Mouse (Mus musculus): Measurements from ENCODE around the gene Klf12. TPM values are rescaled to one million over a fixed set of nuclear protein-coding genes. Genes with fewer than 3 reads are reported as not detected.

Gene Klf12
- polyA plus RNA-seq, 1 experiment, result 1.4 TPM

DNA sequence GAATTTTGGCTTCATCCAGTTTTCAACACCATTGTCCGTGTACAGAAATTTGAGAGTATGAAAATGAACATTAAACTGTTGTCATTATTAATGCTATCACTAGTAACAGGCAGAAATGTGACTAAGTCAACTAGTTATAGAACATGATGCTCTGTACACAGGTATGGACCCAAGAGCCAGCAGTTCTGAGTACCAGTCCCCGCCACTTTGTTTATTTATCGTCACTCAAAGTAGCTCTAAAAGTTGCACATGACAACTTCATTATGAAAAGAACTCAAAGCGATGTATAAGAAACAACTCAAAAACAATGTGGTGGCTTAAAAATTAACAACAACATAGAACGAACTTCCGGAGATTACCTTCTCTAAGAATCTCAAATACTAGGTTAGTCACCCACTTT, 56.8 kb downstream of the Klf12 start:
- no peak for TF ChIP-seq E2F4 (IDR thresholded peaks at IDR 0.05; ENCODE audit: insufficient read depth)
- TF ChIP-seq MYOG (IDR thresholded peaks at IDR 0.05; ENCODE audit: control insufficient read depth in 1 of 3, insufficient read depth in 1 of 3, insufficient read length in 2 of 3, low read depth in 2 of 3), result no peak
- TF ChIP-seq POLR2AphosphoS2 (IDR thresholded peaks at IDR 0.05; ENCODE audit: insufficient read length, low read depth), result no peak
- TF ChIP-seq MYOD1 (IDR thresholded peaks at IDR 0.05; ENCODE audit: control insufficient read depth in 1 of 3, insufficient read length in 2 of 3, low read depth in 2 of 3), result no peak
- no peak for TF ChIP-seq MAX (IDR thresholded peaks at IDR 0.05; ENCODE audit: low read depth)
- TF ChIP-seq SRF (IDR thresholded peaks at IDR 0.05; ENCODE audit: control insufficient read depth, insufficient read length, low read depth), result no peak
- no peak for TF ChIP-seq USF1 (IDR thresholded peaks at IDR 0.05; ENCODE audit: low read depth)
- no peak for TF ChIP-seq POLR2A (IDR thresholded peaks at IDR 0.05; ENCODE audit: insufficient read length, low read depth)
- no peak for TF ChIP-seq TCF12 (IDR thresholded peaks at IDR 0.05; ENCODE audit: insufficient read depth, poor library complexity, severe bottlenecking)
- no peak for TF ChIP-seq TCF3 (IDR thresholded peaks at IDR 0.05; ENCODE audit: insufficient read length, low read depth)
- TF ChIP-seq CEBPB (IDR thresholded peaks at IDR 0.05; ENCODE audit: insufficient read depth, poor library complexity, severe bottlenecking), result no peak
- no peak for TF ChIP-seq REST (IDR thresholded peaks at IDR 0.05; ENCODE audit: insufficient read depth, insufficient read length)
- H3K4me3 ChIP-seq, result no peak overlapping the region
- no peaks in the 10 kb centered on the region for H3K36me3 ChIP-seq (ENCODE audit: control insufficient read depth, insufficient read depth)
- no peaks in the 10 kb centered on the region for H3K27me3 ChIP-seq (ENCODE audit: control insufficient read depth, insufficient read depth, insufficient read length)
- no peak overlapping the region for H3K4me2 ChIP-seq (ENCODE audit: low read depth)
- H3ac ChIP-seq (ENCODE audit: control insufficient read depth, insufficient read length), result no peak overlapping the region
- no peaks in the 10 kb centered on the region for H3K79me2 ChIP-seq (ENCODE audit: control insufficient read depth, insufficient read depth)

DNA sequence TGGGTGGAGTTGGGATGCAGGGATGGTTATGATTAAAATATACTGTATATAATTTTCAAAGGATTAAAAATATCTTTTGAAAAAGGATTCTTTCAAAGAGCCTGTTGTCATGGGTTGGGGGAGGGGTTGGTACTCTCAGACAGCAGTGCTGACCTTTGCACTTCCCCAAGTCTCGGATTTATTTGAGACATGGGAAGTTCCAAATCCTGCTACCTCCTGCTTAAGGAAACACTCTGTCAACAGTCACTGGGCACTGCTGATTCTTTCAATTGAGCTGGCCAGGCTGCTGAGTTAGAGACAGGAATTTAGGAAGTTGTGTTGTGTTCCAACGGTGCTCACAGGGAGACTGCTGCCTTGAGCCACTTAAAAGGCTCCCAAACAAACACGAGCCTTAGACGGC, 60.3 kb downstream of the Klf12 start:
- Histone ChIP-seq H3K4me2 (ENCODE audit: low read depth) (no peak overlapping the region), H3K79me2 (ENCODE audit: control insufficient read depth, insufficient read depth) (no peaks in the 10 kb centered on the region), H3K4me3 (no peak overlapping the region), H3K36me3 (ENCODE audit: control insufficient read depth, insufficient read depth) (no peaks in the 10 kb centered on the region), H3ac (ENCODE audit: control insufficient read depth, insufficient read length) (no peak overlapping the region), H3K27me3 (ENCODE audit: control insufficient read depth, insufficient read depth, insufficient read length) (no peaks in the 10 kb centered on the region)
- TF ChIP-seq SRF (IDR thresholded peaks at IDR 0.05; ENCODE audit: control insufficient read depth, insufficient read length, low read depth), result no peak
- no peak for TF ChIP-seq MYOG (IDR thresholded peaks at IDR 0.05; ENCODE audit: control insufficient read depth in 1 of 3, insufficient read depth in 1 of 3, insufficient read length in 2 of 3, low read depth in 2 of 3)
- no peak for TF ChIP-seq POLR2A (IDR thresholded peaks at IDR 0.05; ENCODE audit: insufficient read length, low read depth)
- no peak for TF ChIP-seq REST (IDR thresholded peaks at IDR 0.05; ENCODE audit: insufficient read depth, insufficient read length)

DNA sequence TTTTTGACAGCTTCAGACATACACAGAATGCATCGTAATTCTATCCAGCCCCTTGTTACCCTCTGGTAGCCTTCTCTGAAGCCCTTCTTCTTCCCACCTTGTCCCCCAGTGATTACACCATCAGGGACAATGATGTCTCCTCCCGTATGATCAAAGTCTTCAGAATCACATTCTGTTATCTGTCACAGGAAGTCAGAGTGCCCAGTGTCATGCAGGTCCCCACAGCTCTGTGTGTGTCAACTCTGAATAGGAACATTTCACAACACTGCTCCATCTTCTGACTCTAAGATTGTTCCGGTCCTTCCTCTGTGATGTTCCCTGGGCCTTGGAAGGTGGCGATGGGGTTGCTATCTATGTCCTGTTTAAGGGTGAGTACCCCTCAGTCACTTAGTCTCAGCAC, 62.2 kb downstream of the Klf12 start:
- Histone ChIP-seq H3K36me3 (ENCODE audit: control insufficient read depth, insufficient read depth) (no peaks in the 10 kb centered on the region), H3K4me2 (ENCODE audit: low read depth) (no peak overlapping the region), H3K79me2 (ENCODE audit: control insufficient read depth, insufficient read depth) (no peaks in the 10 kb centered on the region), H3ac (ENCODE audit: control insufficient read depth, insufficient read length) (no peak overlapping the region), H3K27me3 (ENCODE audit: control insufficient read depth, insufficient read depth, insufficient read length) (no peaks in the 10 kb centered on the region), H3K4me3 (no peak overlapping the region)
- no peak for TF ChIP-seq USF1 (IDR thresholded peaks at IDR 0.05; ENCODE audit: low read depth)
- TF ChIP-seq TCF12 (IDR thresholded peaks at IDR 0.05; ENCODE audit: insufficient read depth, poor library complexity, severe bottlenecking), result no peak
- TF ChIP-seq MAX (IDR thresholded peaks at IDR 0.05; ENCODE audit: low read depth), result no peak
- no peak for TF ChIP-seq MYOG (IDR thresholded peaks at IDR 0.05; ENCODE audit: control insufficient read depth in 1 of 3, insufficient read depth in 1 of 3, insufficient read length in 2 of 3, low read depth in 2 of 3)
- no peak for TF ChIP-seq TCF3 (IDR thresholded peaks at IDR 0.05; ENCODE audit: insufficient read length, low read depth)
- TF ChIP-seq REST (IDR thresholded peaks at IDR 0.05; ENCODE audit: insufficient read depth, insufficient read length), result no peak
- TF ChIP-seq POLR2AphosphoS2 (IDR thresholded peaks at IDR 0.05; ENCODE audit: insufficient read length, low read depth), result no peak
- TF ChIP-seq CEBPB (IDR thresholded peaks at IDR 0.05; ENCODE audit: insufficient read depth, poor library complexity, severe bottlenecking), result no peak
- no peak for TF ChIP-seq SRF (IDR thresholded peaks at IDR 0.05; ENCODE audit: control insufficient read depth, insufficient read length, low read depth)
- TF ChIP-seq E2F4 (IDR thresholded peaks at IDR 0.05; ENCODE audit: insufficient read depth), result no peak
- TF ChIP-seq MYOD1 (IDR thresholded peaks at IDR 0.05; ENCODE audit: control insufficient read depth in 1 of 3, insufficient read length in 2 of 3, low read depth in 2 of 3), result no peak
- TF ChIP-seq POLR2A (IDR thresholded peaks at IDR 0.05; ENCODE audit: insufficient read length, low read depth), result no peak

DNA sequence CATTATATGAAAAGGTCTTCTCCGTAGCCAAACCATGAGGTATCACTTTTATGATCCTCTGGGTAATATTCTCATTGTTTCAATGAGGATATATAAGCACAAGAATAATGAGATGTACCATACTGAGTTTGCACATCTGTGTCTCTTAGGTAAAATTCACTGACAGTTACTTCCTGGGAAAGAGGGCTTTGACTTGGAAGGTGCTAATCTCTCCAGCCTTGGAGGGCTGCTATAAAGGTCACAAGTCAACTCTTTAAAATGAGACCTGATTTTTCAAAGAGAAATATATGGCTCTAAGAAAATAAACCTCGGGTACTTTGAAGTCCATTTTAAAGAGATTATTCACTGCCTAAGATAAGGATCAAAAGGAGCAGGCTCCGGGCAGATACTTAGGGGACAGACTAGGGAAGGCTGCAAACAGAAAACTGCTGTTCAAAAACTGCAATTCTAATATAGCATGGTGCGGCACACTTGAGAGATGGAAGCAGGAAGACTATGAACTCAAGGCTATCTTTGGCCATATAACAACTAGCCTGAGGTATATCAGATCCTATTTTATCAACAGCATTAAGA, 69.2 kb downstream of the Klf12 start:
- Histone ChIP-seq H3K4me3 (no peak overlapping the region), H3K27me3 (ENCODE audit: control insufficient read depth, insufficient read depth, insufficient read length) (no peaks in the 10 kb centered on the region), H3K79me2 (ENCODE audit: control insufficient read depth, insufficient read depth) (no peaks in the 10 kb centered on the region), H3ac (ENCODE audit: control insufficient read depth, insufficient read length) (no peak overlapping the region), H3K4me2 (ENCODE audit: low read depth) (no peak overlapping the region), H3K36me3 (ENCODE audit: control insufficient read depth, insufficient read depth) (no peaks in the 10 kb centered on the region)
- TF ChIP-seq MYOD1 (IDR thresholded peaks at IDR 0.05; ENCODE audit: control insufficient read depth in 1 of 3, insufficient read length in 2 of 3, low read depth in 2 of 3), result no peak
- no peak for TF ChIP-seq TCF12 (IDR thresholded peaks at IDR 0.05; ENCODE audit: insufficient read depth, poor library complexity, severe bottlenecking)
- TF ChIP-seq POLR2AphosphoS2 (IDR thresholded peaks at IDR 0.05; ENCODE audit: insufficient read length, low read depth), result no peak
- TF ChIP-seq CEBPB (IDR thresholded peaks at IDR 0.05; ENCODE audit: insufficient read depth, poor library complexity, severe bottlenecking), result no peak
- no peak for TF ChIP-seq MAX (IDR thresholded peaks at IDR 0.05; ENCODE audit: low read depth)
- no peak for TF ChIP-seq REST (IDR thresholded peaks at IDR 0.05; ENCODE audit: insufficient read depth, insufficient read length)
- no peak for TF ChIP-seq POLR2A (IDR thresholded peaks at IDR 0.05; ENCODE audit: insufficient read length, low read depth)

DNA sequence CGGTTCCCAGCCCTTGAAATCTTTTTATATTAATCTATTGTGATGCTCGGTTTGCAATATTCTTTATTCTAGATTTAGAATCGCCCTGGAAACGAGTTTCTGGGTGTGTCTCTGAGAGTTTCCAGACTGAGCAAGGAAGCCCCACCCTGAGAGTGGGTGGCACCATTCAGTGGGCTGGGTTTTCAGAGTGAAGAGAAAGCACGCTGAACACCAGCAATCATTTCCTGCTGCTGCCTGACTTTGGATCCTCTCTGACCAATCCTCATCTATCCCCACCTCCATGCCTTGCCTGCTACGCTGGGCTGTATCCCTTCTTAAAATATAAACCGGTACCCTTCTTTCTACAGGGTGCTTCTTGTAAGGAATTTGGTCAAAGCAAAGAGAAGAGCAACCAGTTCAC, 71.4 kb downstream of the Klf12 start:
- no peak overlapping the region for H3K4me3 ChIP-seq
- peak overlapping the region; percentile 15 for H3K4me2 ChIP-seq (ENCODE audit: low read depth)
- no peaks in the 10 kb centered on the region for H3K27me3 ChIP-seq (ENCODE audit: control insufficient read depth, insufficient read depth, insufficient read length)
- no peaks in the 10 kb centered on the region for H3K79me2 ChIP-seq (ENCODE audit: control insufficient read depth, insufficient read depth)
- TF ChIP-seq MAX (IDR thresholded peaks at IDR 0.05; ENCODE audit: low read depth) (no peak), SRF (IDR thresholded peaks at IDR 0.05; ENCODE audit: control insufficient read depth, insufficient read length, low read depth) (no peak), USF1 (IDR thresholded peaks at IDR 0.05; ENCODE audit: low read depth) (no peak), TCF3 (IDR thresholded peaks at IDR 0.05; ENCODE audit: insufficient read length, low read depth) (no peak), POLR2A (IDR thresholded peaks at IDR 0.05; ENCODE audit: insufficient read length, low read depth) (no peak), POLR2AphosphoS2 (IDR thresholded peaks at IDR 0.05; ENCODE audit: insufficient read length, low read depth) (no peak), REST (IDR thresholded peaks at IDR 0.05; ENCODE audit: insufficient read depth, insufficient read length) (no peak), CEBPB (IDR thresholded peaks at IDR 0.05; ENCODE audit: insufficient read depth, poor library complexity, severe bottlenecking) (no peak), TCF12 (IDR thresholded peaks at IDR 0.05; ENCODE audit: insufficient read depth, poor library complexity, severe bottlenecking) (no peak), MYOG (IDR thresholded peaks at IDR 0.05; ENCODE audit: control insufficient read depth in 1 of 3, insufficient read depth in 1 of 3, insufficient read length in 2 of 3, low read depth in 2 of 3) (no peak), MYOD1 (IDR thresholded peaks at IDR 0.05; ENCODE audit: control insufficient read depth in 1 of 3, insufficient read length in 2 of 3, low read depth in 2 of 3) (no peak), E2F4 (IDR thresholded peaks at IDR 0.05; ENCODE audit: insufficient read depth) (no peak)
- H3ac ChIP-seq (ENCODE audit: control insufficient read depth, insufficient read length), result no peak overlapping the region
- no peaks in the 10 kb centered on the region for H3K36me3 ChIP-seq (ENCODE audit: control insufficient read depth, insufficient read depth)
